ENCODE assay signal across 8 mouse cellular contexts in genomic region chr2:80128861-80129698, GRCm38 (mm10). TPM values are rescaled to one million over a fixed set of nuclear protein-coding genes. Genes with fewer than 3 reads are reported as not detected.
A peak's percentile ranks its signal among the peaks of the same experiment; 100 is the strongest.
DNase-seq lines count a peak whose midpoint lies in the region; ATAC-seq and TF ChIP-seq lines count a peak whose summit lies in the region.

Gene Pde1a, minus strand, starts transcription at chr2:80129458.

- H3K27me3 ChIP-seq in lung, embryonic 15.5 days, result no peaks in the 10 kb centered on the region
- no peaks in the 10 kb centered on the region for H3K27me3 ChIP-seq in embryonic facial prominence, embryonic 15.5 days
- H3K27me3 ChIP-seq in hindbrain, embryonic 14.5 days (ENCODE audit: control insufficient read depth, insufficient read depth, low read length), result no peaks in the 10 kb centered on the region
- H3K27me3 ChIP-seq in neural tube, embryonic 11.5 days (ENCODE audit: control insufficient read depth, insufficient read depth, low read length), result no peaks in the 10 kb centered on the region

- TF ChIP-seq POLR2A in lung, adult 2 months (IDR thresholded peaks at IDR 0.05; ENCODE audit: borderline replicate concordance, extremely low read depth, low read depth, low read length), result no peak

- no peaks in the 10 kb centered on the region for H3K36me3 ChIP-seq in lung, embryonic 15.5 days
- H3K36me3 ChIP-seq in embryonic facial prominence, embryonic 15.5 days, result no peaks in the 10 kb centered on the region
- no peaks in the 10 kb centered on the region for H3K36me3 ChIP-seq in hindbrain, embryonic 14.5 days (replicated peaks; ENCODE audit: control insufficient read depth, insufficient read depth)
- no peaks in the 10 kb centered on the region for H3K36me3 ChIP-seq in neural tube, embryonic 11.5 days (ENCODE audit: control insufficient read depth, insufficient read depth, low read length)

- H3K4me3 ChIP-seq in lung, embryonic 15.5 days, result peak within 1 kb of the TSS; percentile 18; the same call in 1 of the 2 replicates
- no peak within 1 kb of the TSS for H3K4me3 ChIP-seq in lung, adult 2 months (replicated peaks; ENCODE audit: extremely low read depth, low read depth, low read length)
- H3K4me3 ChIP-seq in embryonic facial prominence, embryonic 15.5 days (replicated peaks), result peak within 1 kb of the TSS; percentile 34
- H3K4me3 ChIP-seq in hindbrain, embryonic 14.5 days (replicated peaks; ENCODE audit: low read length), result peak within 1 kb of the TSS; percentile 35
- H3K4me3 ChIP-seq in neural tube, embryonic 11.5 days (ENCODE audit: low read depth, low read length), result peak within 1 kb of the TSS; percentile 27

- no peak for TF ChIP-seq CTCF in lung, adult 2 months (IDR thresholded peaks at IDR 0.05; ENCODE audit: insufficient read depth, low read length)

- ATAC-seq in lung, embryonic 15.5 days (ENCODE audit: borderline replicate concordance, extremely low read depth, low FRiP score, low TSS enrichment), result peak; percentile 67; the same call in 1 of the 2 replicates
- peak; percentile 72 for ATAC-seq in embryonic facial prominence, embryonic 15.5 days (ENCODE audit: insufficient number of reproducible peaks, low FRiP score, low TSS enrichment, low read depth)
- ATAC-seq in hindbrain, embryonic 14.5 days (ENCODE audit: low FRiP score), result peak; percentile 86
- peak; percentile 73 for ATAC-seq in neural tube, embryonic 11.5 days (ENCODE audit: insufficient read depth, low FRiP score, low TSS enrichment)
- no peak for ATAC-seq in CD4-positive, CD25-positive, alpha-beta regulatory T cell, adult 4 months

- H3K4me1 ChIP-seq in lung, embryonic 15.5 days, result 0 out of 2 replicates have a peak, but pooled peaks cover 10% of the 10 kb centered on the region
- no peaks in the 10 kb centered on the region; the same call in 1 of the 2 replicates for H3K4me1 ChIP-seq in lung, adult 2 months (ENCODE audit: control insufficient read depth, insufficient read depth, low read length)
- peaks cover 7% of the 10 kb centered on the region; the same call in 1 of the 2 replicates for H3K4me1 ChIP-seq in embryonic facial prominence, embryonic 15.5 days
- H3K4me1 ChIP-seq in hindbrain, embryonic 14.5 days (replicated peaks; ENCODE audit: control insufficient read depth, insufficient read depth, low read length), result peaks cover 7% of the 10 kb centered on the region; the same call in 1 of the 2 replicates
- H3K4me1 ChIP-seq in neural tube, embryonic 11.5 days (ENCODE audit: control insufficient read depth, insufficient read depth, low read length), result peaks cover 7% of the 10 kb centered on the region; the same call in 1 of the 2 replicates

- no peak within 1 kb of the TSS for H3K9ac ChIP-seq in lung, embryonic 15.5 days
- H3K9ac ChIP-seq in embryonic facial prominence, embryonic 15.5 days, result no peak within 1 kb of the TSS
- peak within 1 kb of the TSS; percentile 34; the same call in 1 of the 2 replicates for H3K9ac ChIP-seq in hindbrain, embryonic 14.5 days
- peak within 1 kb of the TSS; percentile 22; the same call in 1 of the 2 replicates for H3K9ac ChIP-seq in neural tube, embryonic 11.5 days (ENCODE audit: low read length)

- no peaks in the 10 kb centered on the region for H3K9me3 ChIP-seq in lung, embryonic 15.5 days
- H3K9me3 ChIP-seq in embryonic facial prominence, embryonic 15.5 days (replicated peaks), result no peaks in the 10 kb centered on the region
- no peaks in the 10 kb centered on the region for H3K9me3 ChIP-seq in hindbrain, embryonic 14.5 days (ENCODE audit: control insufficient read depth, low read length)
- no peaks in the 10 kb centered on the region for H3K9me3 ChIP-seq in neural tube, embryonic 11.5 days (ENCODE audit: control insufficient read depth, low read length)

- DNase-seq in lung, adult 2 months, result no peak
- peak; percentile 59 for DNase-seq in hindbrain, embryonic 14.5 days (ENCODE audit: low spot score)
- peak; percentile 27 to 59 for DNase-seq in left cerebral cortex, adult 9 months (ENCODE audit: low spot score in 2 of 2)
- peak; percentile 29 for DNase-seq in neural tube, embryonic 11.5 days (ENCODE audit: low spot score)
- DNase-seq in spleen, postnatal 4 days (ENCODE audit: low spot score in 2 of 2), result no peak

- H3K27ac ChIP-seq in lung, embryonic 15.5 days, result no peak within 1 kb of the TSS
- 0 out of 2 replicates have a peak within 1 kb of the TSS, but pooled peaks have one; percentile 36 for H3K27ac ChIP-seq in embryonic facial prominence, embryonic 15.5 days (replicated peaks)
- peak within 1 kb of the TSS; percentile 11; the same call in 1 of the 2 replicates for H3K27ac ChIP-seq in hindbrain, embryonic 14.5 days
- no peak within 1 kb of the TSS for H3K27ac ChIP-seq in neural tube, embryonic 11.5 days (ENCODE audit: low read depth, low read length)

- WGBS in lung, embryonic 15.5 days, result 6% methylated on average over 21 of the region's 21 CpGs
- WGBS in lung, adult 2 months, result 14% methylated on average over 21 of the region's 21 CpGs
- WGBS in embryonic facial prominence, embryonic 15.5 days, result 5% methylated on average over 21 of the region's 21 CpGs
- WGBS in hindbrain, embryonic 14.5 days, result 11% methylated on average over 21 of the region's 21 CpGs
- 11% methylated on average over 21 of the region's 21 CpGs for WGBS in neural tube, embryonic 11.5 days

- peak within 1 kb of the TSS; percentile 49 for H3K4me2 ChIP-seq in lung, embryonic 15.5 days
- H3K4me2 ChIP-seq in embryonic facial prominence, embryonic 15.5 days (replicated peaks), result peak within 1 kb of the TSS; percentile 45
- H3K4me2 ChIP-seq in hindbrain, embryonic 14.5 days (replicated peaks), result peak within 1 kb of the TSS; percentile 68
- peak within 1 kb of the TSS; percentile 58 for H3K4me2 ChIP-seq in neural tube, embryonic 11.5 days (ENCODE audit: low read depth)

RNA-seq across cellular contexts. Expression of gene Pde1a, which starts in this region (rescaled TPM):
- 16.2 and 16.4 TPM in 2 replicates for polyA plus RNA-seq in lung, embryonic 15.5 days (2015; fragmentation: Nextera tagmentation; extraction: Ambion mirVana)
- polyA plus RNA-seq in lung, adult 2 months (2012; rRNA removed), result 1.6 and 3.1 TPM in 2 replicates
- 10.2 and 10.8 TPM in 2 replicates for polyA plus RNA-seq in embryonic facial prominence, embryonic 15.5 days (2015; fragmentation: Nextera tagmentation; extraction: Ambion mirVana)
- polyA plus RNA-seq in hindbrain, embryonic 14.5 days (2014; fragmentation: Nextera tagmentation; extraction: Ambion mirVana), result 9.0 and 9.6 TPM in 2 replicates
- 0.38 and 0.47 TPM in 2 replicates for polyA plus RNA-seq in neural tube, embryonic 11.5 days (2014; fragmentation: Nextera tagmentation; extraction: Ambion mirVana)
- not detected for polyA plus RNA-seq in CD4-positive, CD25-positive, alpha-beta regulatory T cell, adult 4 months (2017; shearing (Covaris generic))

Comparison
In these comparisons a context has a peak if more than half of its experiments do, and no peak if none do; other contexts are left out.
1. Peak in DNase-seq, ATAC-seq, H3K4me3 ChIP-seq, H3K9ac ChIP-seq and H3K4me2 ChIP-seq in neural tube, embryonic 11.5 days; RNA of the gene not detected or under 1 TPM.
2. H3K27ac ChIP-seq: peak in embryonic facial prominence, embryonic 15.5 days (single experiment) and hindbrain, embryonic 14.5 days (single experiment); none in lung, embryonic 15.5 days (single experiment) and neural tube, embryonic 11.5 days (single experiment).
3. DNase-seq: peak in hindbrain, embryonic 14.5 days (single experiment) and left cerebral cortex, adult 9 months (2 of 2); none in lung, adult 2 months (single experiment) and spleen, postnatal 4 days (0 of 2).
4. Peak in every context shown above with its lines, with median percentiles within 50 percentile points of each other: H3K4me2 ChIP-seq.